Mouse (Mus musculus): ENCODE results near the gene Nnat.
"Not testable (repeated sequence)": the region's sequence is repeated elsewhere in the genome, so short reads cannot be mapped to it uniquely, and the experiment has no call there.

The Nnat gene

GRCm38 (mm10) chr2:157552158-157552886 lies 7.6 kb upstream of the Nnat start:
- no peak for DNase-seq (ENCODE audit: low spot score in 2 of 2)

- no peak for DNase-seq (ENCODE audit: low spot score in 2 of 2)
Observed at GRCm38 (mm10) chr2:157556074-157556698, 3.7 kb upstream of the Nnat start.

- no peak for DNase-seq (ENCODE audit: low spot score in 2 of 2)
Observed at GRCm38 (mm10) chr2:157558051-157558450, 1.8 kb upstream of the Nnat start.

GRCm38 (mm10) chr2:157558520-157558919 lies 1.4 kb upstream of the Nnat start:
- DNase-seq (ENCODE audit: low spot score in 2 of 2), result no peak

- no peak for DNase-seq (ENCODE audit: low spot score in 2 of 2)
Observed at GRCm38 (mm10) chr2:157559440-157559839, 438 bp upstream of the Nnat start.

GRCm38 (mm10) chr2:157560302-157560701 lies 424 bp downstream of the Nnat start:
- DNase-seq (ENCODE audit: low spot score in 2 of 2), result peak in 1 of 2 experiments; percentile 14

GRCm38 (mm10) chr2:157561165-157561836 lies 1.4 kb downstream of the Nnat start:
- peak in 1 of 2 experiments; percentile 38 for DNase-seq (ENCODE audit: low spot score in 2 of 2)

- no peak for DNase-seq (ENCODE audit: low spot score in 2 of 2)
Observed at GRCm38 (mm10) chr2:157563031-157563430, 3.2 kb downstream of the Nnat start.

GRCm38 (mm10) chr2:157564723-157565122 lies 4.8 kb downstream of the Nnat start:
- DNase-seq (ENCODE audit: low spot score in 2 of 2), result no peak

GRCm38 (mm10) chr2:157565446-157565845 lies 5.6 kb downstream of the Nnat start:
- no peak for DNase-seq (ENCODE audit: low spot score in 2 of 2)

GRCm38 (mm10) chr2:157565898-157566259 lies 6.0 kb downstream of the Nnat start:
- DNase-seq (ENCODE audit: low spot score in 2 of 2), result no peak

GRCm38 (mm10) chr2:157566260-157566952 lies 6.5 kb downstream of the Nnat start:
- DNase-seq (ENCODE audit: low spot score in 2 of 2), result peak; percentile 77 to 84

- no peak for DNase-seq (ENCODE audit: low spot score in 2 of 2)
Observed at GRCm38 (mm10) chr2:157567235-157567961, 7.5 kb downstream of the Nnat start.

GRCm38 (mm10) chr2:157568881-157569280 lies 9.0 kb downstream of the Nnat start:
- DNase-seq (ENCODE audit: low spot score in 2 of 2), result no peak

GRCm38 (mm10) chr2:157569796-157570485 lies 10.1 kb downstream of the Nnat start:
- DNase-seq (ENCODE audit: low spot score in 2 of 2), result no peak

GRCm38 (mm10) chr2:157571224-157571832 lies 11.4 kb downstream of the Nnat start, which contains the start of gene Blcap:
Gene Blcap, minus strand, starts transcription at chr2:157571274.
- DNase-seq (ENCODE audit: low spot score in 2 of 2), result peak; percentile 20 to 51

- DNase-seq (ENCODE audit: low spot score in 2 of 2), result no peak
Observed at GRCm38 (mm10) chr2:157572786-157573185, 12.9 kb downstream of the Nnat start.

- not testable (repeated sequence) for DNase-seq (ENCODE audit: low spot score in 2 of 2)
Observed at GRCm38 (mm10) chr2:157585351-157585750, 25.5 kb downstream of the Nnat start.

GRCm38 (mm10) chr2:157596876-157597566 lies 37.1 kb downstream of the Nnat start:
- DNase-seq (ENCODE audit: low spot score in 2 of 2), result no peak

- DNase-seq (ENCODE audit: low spot score in 2 of 2), result peak in 1 of 2 experiments; percentile 9
Observed at GRCm38 (mm10) chr2:157601435-157601839, 41.6 kb downstream of the Nnat start.

Data from spleen, postnatal 10 days (tissue).